Mouse (Mus musculus) CH12.LX (cell line): Measurements from ENCODE around the gene Togaram2.

Experiments
- CTCF ChIP-seq, 2 experiments: IDR thresholded peaks in 1 of 2; conservative IDR thresholded peaks in 1 of 2; 2 replicates each; pipeline ENCODE4 v1.5.1; 2011 to 2012; ENCODE audit warnings: low read depth in 2 of 2, low read length in 2 of 2, improper control_type of control experiment in 1 of 2, inconsistent platforms in 1 of 2, mild to moderate bottlenecking in 1 of 2, moderate library complexity in 1 of 2
- EP300 ChIP-seq: IDR thresholded peaks from 2 replicates; pipeline ENCODE4 v1.6.1; 2011; ENCODE audit warnings: low read length, improper control_type of control experiment
- ETS1 ChIP-seq: conservative IDR thresholded peaks from 2 replicates; pipeline ENCODE4 v1.6.1; 2012; ENCODE audit warnings: low read depth, mild to moderate bottlenecking, inconsistent platforms, low read length, improper control_type of control experiment, moderate library complexity
- JUN ChIP-seq: IDR thresholded peaks from 2 replicates; pipeline ENCODE4 v1.6.1; 2011; ENCODE audit warnings: low read depth, mild to moderate bottlenecking, low read length, improper control_type of control experiment, moderate library complexity; ENCODE audit not compliant: insufficient read depth
- JUND ChIP-seq: conservative IDR thresholded peaks from 2 replicates; pipeline ENCODE4 v1.6.1; 2011; ENCODE audit warnings: low read depth, low read length, improper control_type of control experiment
- POLR2A ChIP-seq: IDR thresholded peaks from 2 replicates; pipeline ENCODE4 v1.6.1; 2011; ENCODE audit warnings: low read depth, mild to moderate bottlenecking, improper control_type of control experiment, low read length
- RCOR1 ChIP-seq: conservative IDR thresholded peaks from 2 replicates; pipeline ENCODE4 v1.6.1; 2012; ENCODE audit warnings: low read depth, mild to moderate bottlenecking, inconsistent platforms, low read length, improper control_type of control experiment
- TBP ChIP-seq: conservative IDR thresholded peaks from 2 replicates; pipeline ENCODE4 v1.6.1; 2011; ENCODE audit warnings: low read depth, low read length, improper control_type of control experiment
- ZC3H11A ChIP-seq: IDR thresholded peaks from 2 replicates; pipeline ENCODE4 v1.6.1; 2012; ENCODE audit warnings: low read depth, mild to moderate bottlenecking, inconsistent platforms, low read length, improper control_type of control experiment
- ZMIZ1 ChIP-seq: IDR thresholded peaks from 2 replicates; pipeline ENCODE4 v1.6.1; 2012; ENCODE audit warnings: low read depth, mild to moderate bottlenecking, inconsistent platforms, low read length, improper control_type of control experiment

DNA sequence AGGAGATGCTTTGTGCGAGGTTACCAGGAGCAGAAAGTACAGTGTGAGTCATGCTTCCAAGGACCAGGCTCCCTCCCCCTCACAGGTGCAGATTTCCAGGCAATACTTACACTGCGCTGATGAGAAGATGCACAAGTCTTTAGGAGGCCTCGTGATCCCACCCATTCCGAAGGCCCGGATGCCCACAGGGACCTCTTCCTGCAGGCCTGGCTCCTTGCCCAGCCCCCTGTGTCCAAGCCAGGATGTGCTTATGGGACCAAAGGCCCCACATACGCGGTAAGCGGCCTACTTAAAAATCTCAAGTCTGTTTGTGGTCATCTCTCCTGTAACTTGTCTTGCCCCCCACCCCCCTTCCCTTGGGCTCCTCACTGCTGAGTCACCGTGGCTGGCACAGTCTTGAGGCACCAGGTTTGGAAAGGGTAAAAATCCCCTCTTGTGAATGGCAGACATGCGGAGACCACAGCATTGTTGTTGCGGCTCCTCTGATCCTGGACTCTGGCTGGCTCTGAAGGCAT lies 18.4 kb downstream of the Togaram2 start:
- TF ChIP-seq EP300 (no peak), CTCF (conservative IDR thresholded peaks at IDR 0.05 in 1 of 2, IDR thresholded peaks at IDR 0.05 in 1 of 2; ENCODE audit: low read depth in 2 of 2, low read length in 2 of 2) (no peak), POLR2A (no peak), TBP (no peak), RCOR1 (no peak), ZMIZ1 (no peak), JUN (no peak), ETS1 (no peak), JUND (no peak), ZC3H11A (no peak)
